Mouse (Mus musculus) bone marrow, adult 2 months (tissue): ENCODE results near the gene Dcakd.

Experiments used
- CTCF ChIP-seq: fragments of 200-500 bp; IDR thresholded peaks from 2 replicates; pipeline ENCODE4 v1.5.1; 2011; ENCODE audit warnings: low read length, control low read depth; ENCODE audit not compliant: control insufficient read depth, insufficient read depth
- POLR2A ChIP-seq: fragments of 200-500 bp; IDR thresholded peaks from 2 replicates; pipeline ENCODE4 v1.6.1; 2011; ENCODE audit warnings: low read depth, mild to moderate bottlenecking, control low read depth, low read length, borderline replicate concordance; ENCODE audit not compliant: control insufficient read depth

DNA sequence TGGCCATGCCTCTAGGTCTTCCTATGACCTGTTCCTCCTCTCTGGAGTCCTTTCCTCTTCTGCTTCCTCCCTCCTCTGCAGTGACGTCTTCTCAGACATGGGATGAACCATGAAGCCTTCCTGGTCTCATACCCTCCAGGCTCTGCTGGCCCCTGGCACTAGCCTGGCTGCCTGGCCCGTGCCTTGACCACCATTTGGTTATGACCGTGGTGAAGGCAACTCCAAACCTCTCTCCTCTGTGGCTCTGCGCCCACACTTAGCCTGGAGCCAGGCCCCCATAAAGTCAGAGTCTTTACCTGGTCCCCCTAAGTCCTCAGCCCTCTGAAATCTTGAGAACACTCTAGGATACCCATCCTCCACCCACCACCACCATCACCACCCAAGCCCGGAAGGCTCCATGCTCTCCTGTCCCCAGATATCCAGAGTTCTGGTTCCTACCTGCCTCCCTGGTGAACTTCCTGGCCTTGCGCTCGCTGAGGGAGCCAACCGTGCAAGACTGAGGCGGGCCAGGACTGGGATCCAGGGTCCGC lies 46.1 kb upstream of the Dcakd start:
- TF ChIP-seq CTCF (no peak), POLR2A (no peak)
